Mouse (Mus musculus): ENCODE measurements around the gene Phldb2. TPM values are rescaled to one million over a fixed set of nuclear protein-coding genes. Genes with fewer than 3 reads are reported as not detected.

Phldb2 gene
- total RNA-seq (2023) = 2.5 TPM

GRCm38 (mm10) chr16:45953394-45953793 lies at the start of gene Phldb2:
Gene Phldb2, minus strand, starts transcription at chr16:45953598.

GRCm38 (mm10) chr16:45742615-45743476 lies 210.6 kb downstream of the Phldb2 start, which contains the start of gene Abhd10:
Gene Abhd10, minus strand, starts transcription at chr16:45742955.

GRCm38 (mm10) chr16:45724061-45724741 lies 229.2 kb downstream of the Phldb2 start, which contains the start of gene Tagln3:
Gene Tagln3, minus strand, starts transcription at chr16:45724608.

Other genes with a start within 250 kb of the Phldb2 start
- not detected for gene Tagln3, start 229.0 kb downstream of the Phldb2 start, total RNA-seq (2023)
- gene Abhd10, start 210.6 kb downstream of the Phldb2 start, total RNA-seq (2023) = 40.5 TPM
- 27.3 TPM for gene Plcxd2, start 56.6 kb upstream of the Phldb2 start, total RNA-seq (2023)
- 91.1 TPM for gene Cd96, start 166.7 kb upstream of the Phldb2 start, total RNA-seq (2023)
- 13.6 TPM for gene Gm4737, start 201.5 kb upstream of the Phldb2 start, total RNA-seq (2023)

All from CD8-positive naive resting alpha-beta T cell, adult 57 days (primary cell).